Mouse (Mus musculus) MEL (cell line): ENCODE results near the gene Exog. TPM values are rescaled to one million over a fixed set of nuclear protein-coding genes. Genes with fewer than 3 reads are reported as not detected.

Experiments used
- DNase-seq: peaks from one replicate; pipeline ENCODE4 v3.0.0; 2011; ENCODE audit warnings: low read depth, low spot score
- H3K27ac ChIP-seq: 2 replicates; pipeline ENCODE4 v1.5.1; 2012; ENCODE audit warnings: low read depth, mild to moderate bottlenecking, control low read depth, low read length, moderate library complexity; ENCODE audit not compliant: control insufficient read depth
- H3K27me3 ChIP-seq, 2 experiments: fragments of 150-350 bp in 1 of 2; sonication (generic) in 1 of 2; 2 replicates each; pipeline ENCODE4 v1.6.1; 2012; ENCODE audit warnings: low read length in 2 of 2, mild to moderate bottlenecking in 2 of 2, improper control_type of control experiment in 1 of 2, moderate library complexity in 1 of 2; ENCODE audit not compliant: insufficient read depth in 2 of 2, control insufficient read depth in 1 of 2
- H3K36me3 ChIP-seq, 2 experiments: 2 replicates each; pipeline ENCODE4 v1.6.1; 2012 to 2014; ENCODE audit warnings: low read length in 2 of 2, improper control_type of control experiment in 1 of 2, inconsistent platforms in 1 of 2, mild to moderate bottlenecking in 1 of 2; ENCODE audit not compliant: insufficient read depth in 2 of 2, control insufficient read depth in 1 of 2
- H3K4me1 ChIP-seq, 2 experiments: fragments of 150-350 bp in 1 of 2; sonication (generic) in 1 of 2; 2 replicates each; pipeline ENCODE4 v1.6.1; 2012; ENCODE audit warnings: low read length in 2 of 2, improper control_type of control experiment in 1 of 2, mild to moderate bottlenecking in 1 of 2; ENCODE audit not compliant: insufficient read depth in 2 of 2, control insufficient read depth in 1 of 2
- H3K4me3 ChIP-seq, 2 experiments: fragments of 150-350 bp in 1 of 2; sonication (generic) in 1 of 2; 2 replicates each; pipeline ENCODE4 v1.5.1; 2012; ENCODE audit warnings: low read depth in 2 of 2, low read length in 2 of 2, mild to moderate bottlenecking in 2 of 2, moderate library complexity in 2 of 2, control low read depth in 1 of 2, improper control_type of control experiment in 1 of 2; ENCODE audit not compliant: control insufficient read depth in 1 of 2, insufficient read depth in 1 of 2
- H3K79me2 ChIP-seq: 2 replicates; pipeline ENCODE4 v1.6.1; 2012; ENCODE audit warnings: mild to moderate bottlenecking, low read length, moderate library complexity; ENCODE audit not compliant: control insufficient read depth, poor library complexity, insufficient read depth
- H3K9ac ChIP-seq: 2 replicates; pipeline ENCODE4 v1.6.1; 2012; ENCODE audit warnings: low read depth, mild to moderate bottlenecking, control low read depth, low read length, moderate library complexity; ENCODE audit not compliant: control insufficient read depth, poor library complexity, severe bottlenecking
- H3K9me3 ChIP-seq: fragments of 150-350 bp; sonication (generic); replicated peaks from 2 replicates; pipeline ENCODE4 v1.6.1; 2012; ENCODE audit warnings: mild to moderate bottlenecking, low read length, improper control_type of control experiment, moderate library complexity; ENCODE audit not compliant: insufficient read depth
- BHLHE40 ChIP-seq: IDR thresholded peaks from 2 replicates; pipeline ENCODE4 v1.6.1; 2012; ENCODE audit warnings: low read depth, mild to moderate bottlenecking, inconsistent platforms, low read length, improper control_type of control experiment, borderline replicate concordance
- CHD1 ChIP-seq: IDR thresholded peaks from 2 replicates; pipeline ENCODE4 v1.6.1; 2012; ENCODE audit warnings: low read depth, mild to moderate bottlenecking, inconsistent platforms, low read length, improper control_type of control experiment
- CHD2 ChIP-seq: IDR thresholded peaks from 2 replicates; pipeline ENCODE4 v1.6.1; 2011; ENCODE audit warnings: low read length, improper control_type of control experiment
- E2F4 ChIP-seq: IDR thresholded peaks from 2 replicates; pipeline ENCODE4 v1.6.1; 2011; ENCODE audit warnings: low read depth, low read length, improper control_type of control experiment, borderline replicate concordance
- ELF1 ChIP-seq: IDR thresholded peaks from 2 replicates; pipeline ENCODE4 v1.6.1; 2014; ENCODE audit warnings: low read depth, mild to moderate bottlenecking, inconsistent platforms, low read length, improper control_type of control experiment, moderate library complexity
- GABPA ChIP-seq: IDR thresholded peaks from 2 replicates; pipeline ENCODE4 v1.6.1; 2012; ENCODE audit warnings: low read depth, mild to moderate bottlenecking, inconsistent platforms, low read length, improper control_type of control experiment, moderate library complexity
- JUND ChIP-seq: IDR thresholded peaks from 2 replicates; pipeline ENCODE4 v1.6.1; 2011; ENCODE audit warnings: low read depth, mild to moderate bottlenecking, improper control_type of control experiment, low read length
- KAT2A ChIP-seq: conservative IDR thresholded peaks from 2 replicates; pipeline ENCODE4 v1.6.1; 2012; ENCODE audit warnings: low read depth, low read length, improper control_type of control experiment, inconsistent platforms
- MAFK ChIP-seq: IDR thresholded peaks from 2 replicates; pipeline ENCODE4 v1.6.1; 2011; ENCODE audit warnings: low read depth, mild to moderate bottlenecking, low read length, improper control_type of control experiment, borderline replicate concordance
- MAX ChIP-seq: IDR thresholded peaks from 2 replicates; pipeline ENCODE4 v1.6.1; 2011; ENCODE audit warnings: low read length, improper control_type of control experiment
- MEF2A ChIP-seq: IDR thresholded peaks from 2 replicates; pipeline ENCODE4 v1.6.1; 2014; ENCODE audit warnings: low read depth, mild to moderate bottlenecking, inconsistent platforms, low read length, improper control_type of control experiment; ENCODE audit not compliant: poor library complexity, insufficient replicate concordance, severe bottlenecking; ENCODE audit errors: extremely low read depth
- MYB ChIP-seq: IDR thresholded peaks from 2 replicates; pipeline ENCODE4 v1.6.1; 2011; ENCODE audit warnings: mild to moderate bottlenecking, low read depth, low read length, improper control_type of control experiment
- NELFE ChIP-seq: IDR thresholded peaks from 2 replicates; pipeline ENCODE4 v1.6.1; 2011; ENCODE audit warnings: low read depth, low read length, improper control_type of control experiment
- NRF1 ChIP-seq: IDR thresholded peaks from 2 replicates; pipeline ENCODE4 v1.6.1; 2014; ENCODE audit warnings: low read depth, mild to moderate bottlenecking, inconsistent platforms, low read length, improper control_type of control experiment, moderate library complexity; ENCODE audit not compliant: poor library complexity, insufficient read depth, severe bottlenecking
- POLR2A ChIP-seq, 2 experiments: IDR thresholded peaks; 2 replicates each; pipeline ENCODE4 v1.6.1; 2011 to 2012; ENCODE audit warnings: low read length in 2 of 2, mild to moderate bottlenecking in 2 of 2, control low read depth in 1 of 2, improper control_type of control experiment in 1 of 2, low read depth in 1 of 2, moderate library complexity in 1 of 2; ENCODE audit not compliant: control insufficient read depth in 1 of 2, insufficient read depth in 1 of 2, poor library complexity in 1 of 2
- POLR2AphosphoS2 ChIP-seq: IDR thresholded peaks from 2 replicates; pipeline ENCODE4 v1.6.1; 2011; ENCODE audit warnings: low read length, improper control_type of control experiment
- POLR2AphosphoS5 ChIP-seq: IDR thresholded peaks from 2 replicates; pipeline ENCODE4 v1.6.1; 2012; ENCODE audit warnings: low read depth, borderline replicate concordance, mild to moderate bottlenecking, inconsistent platforms, low read length, moderate library complexity, mixed read lengths
- RAD21 ChIP-seq: IDR thresholded peaks from 2 replicates; pipeline ENCODE4 v1.6.1; 2011; ENCODE audit warnings: mild to moderate bottlenecking, low read depth, low read length, improper control_type of control experiment
- SMC3 ChIP-seq: IDR thresholded peaks from 2 replicates; pipeline ENCODE4 v1.6.1; 2011; ENCODE audit warnings: low read depth, low read length, improper control_type of control experiment
- UBTF ChIP-seq: IDR thresholded peaks from 2 replicates; pipeline ENCODE4 v1.6.1; 2012; ENCODE audit warnings: low read depth, mild to moderate bottlenecking, inconsistent platforms, low read length, improper control_type of control experiment, moderate library complexity, borderline replicate concordance; ENCODE audit not compliant: insufficient read depth
- USF1 ChIP-seq: IDR thresholded peaks from 2 replicates; pipeline ENCODE4 v1.6.1; 2014; ENCODE audit warnings: low read depth, mild to moderate bottlenecking, inconsistent platforms, low read length, improper control_type of control experiment, moderate library complexity
- USF2 ChIP-seq, 2 experiments: IDR thresholded peaks; 2 replicates each; pipeline ENCODE4 v1.6.1; 2011 to 2012; ENCODE audit warnings: improper control_type of control experiment in 2 of 2, low read length in 2 of 2, borderline replicate concordance in 1 of 2, inconsistent platforms in 1 of 2, low read depth in 1 of 2, mild to moderate bottlenecking in 1 of 2; ENCODE audit not compliant: insufficient read depth in 1 of 2
- ZKSCAN1 ChIP-seq: IDR thresholded peaks from 2 replicates; pipeline ENCODE4 v1.6.1; 2012; ENCODE audit warnings: low read depth, mild to moderate bottlenecking, inconsistent platforms, low read length, improper control_type of control experiment, moderate library complexity
- polyA plus RNA-seq, 2 experiments: library from polyadenylated mRNA; stranded (reverse) in 1 of 2; unstranded in 1 of 2; fragments of >175 nt in 1 of 2; fragments of >200 nt in 1 of 2; gene quantifications; 2 replicates each; pipeline versions ENCODE4 v1.2.1 to v1.2.4; 2012; ENCODE audit warnings: low replicate concordance in 2 of 2, low read depth in 1 of 2; ENCODE audit not compliant: insufficient read length in 2 of 2, insufficient read depth in 1 of 2, missing spikeins in 1 of 2
- total RNA-seq: library from RNA; depleted of rRNA; stranded (reverse); fragments of 300-350 nt; gene quantifications from 2 replicates; pipeline ENCODE4 v1.2.3, GENCODE M21; 2012

Gene Exog
- total and polyA plus RNA-seq, 3 experiments, result 11.7 to 12.1 TPM; not detected in 1

DNA sequence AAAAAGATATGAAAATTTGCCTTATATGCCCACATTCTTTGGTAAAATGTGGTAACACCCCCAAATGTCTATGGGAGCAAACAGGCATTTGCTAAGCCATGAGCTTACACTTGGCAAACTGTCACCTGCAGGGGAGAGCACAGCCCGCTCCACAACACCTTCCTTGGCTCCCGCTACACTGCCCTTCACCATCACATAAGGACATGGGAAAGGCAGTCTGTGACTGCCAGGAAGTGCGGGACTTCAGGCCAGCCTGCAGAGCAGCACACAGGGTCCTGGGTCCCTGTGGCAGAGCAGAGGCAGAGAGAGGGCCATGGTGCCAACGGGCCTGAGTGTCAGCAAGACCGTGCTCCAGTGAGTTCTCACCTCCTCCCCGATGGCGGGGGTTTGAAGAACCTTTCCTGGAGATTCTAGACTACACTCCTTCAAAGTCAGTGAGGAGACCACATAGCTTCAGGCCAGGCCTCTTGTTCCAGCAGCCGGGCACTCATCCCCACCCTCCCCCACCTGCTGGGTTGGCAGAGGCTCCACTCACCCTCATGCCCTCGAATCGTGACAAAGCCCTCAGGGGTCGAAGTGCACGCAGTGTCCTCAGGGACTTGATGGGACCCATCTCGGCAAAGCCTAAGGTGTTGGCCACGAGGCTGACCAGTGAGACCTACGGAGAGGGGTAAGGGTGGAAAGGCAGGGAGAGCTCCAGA, 53.0 kb downstream of the Exog start:
- no peak overlapping the region for H3K9ac ChIP-seq
- no peak for TF ChIP-seq UBTF
- TF ChIP-seq POLR2AphosphoS2, result no peak
- no peak for TF ChIP-seq MAX
- TF ChIP-seq E2F4, result no peak
- no peak for TF ChIP-seq SMC3
- no peak for TF ChIP-seq RAD21
- no peak for TF ChIP-seq ZKSCAN1
- no peak for TF ChIP-seq POLR2A (IDR thresholded peaks at IDR 0.05; ENCODE audit: control insufficient read depth in 1 of 2, insufficient read depth in 1 of 2, low read depth in 1 of 2, low read length in 2 of 2, poor library complexity in 1 of 2)
- no peak for TF ChIP-seq USF2 (IDR thresholded peaks at IDR 0.05; ENCODE audit: borderline replicate concordance in 1 of 2, insufficient read depth in 1 of 2, low read depth in 1 of 2, low read length in 2 of 2)
- TF ChIP-seq NELFE, result no peak
- TF ChIP-seq GABPA, result no peak
- no peak for TF ChIP-seq MAFK
- no peak for TF ChIP-seq MYB
- TF ChIP-seq NRF1, result no peak
- TF ChIP-seq CHD1, result no peak
- no peak for TF ChIP-seq JUND
- H3K4me3 ChIP-seq, result no peak overlapping the region
- H3K27ac ChIP-seq, result no peak overlapping the region
- no peaks in the 10 kb centered on the region for H3K4me1 ChIP-seq
- H3K27me3 ChIP-seq, result no peaks in the 10 kb centered on the region
- H3K79me2 ChIP-seq, result no peaks in the 10 kb centered on the region
- no peaks in the 10 kb centered on the region for H3K36me3 ChIP-seq
- no peak for DNase-seq
- H3K9me3 ChIP-seq, result no peaks in the 10 kb centered on the region

GRCm38 (mm10) chr9:119498247-119498607, 53.5 kb downstream of the Exog start:
- no peaks in the 10 kb centered on the region for H3K36me3 ChIP-seq
- no peak for TF ChIP-seq MAFK
- TF ChIP-seq POLR2AphosphoS2, result no peak
- no peak for TF ChIP-seq ELF1
- no peak for TF ChIP-seq USF1
- no peak for TF ChIP-seq NRF1
- TF ChIP-seq CHD2, result no peak
- no peak for TF ChIP-seq UBTF
- no peak for TF ChIP-seq BHLHE40
- no peak for TF ChIP-seq RAD21
- TF ChIP-seq POLR2AphosphoS5, result no peak
- TF ChIP-seq MEF2A, result no peak
- no peak for TF ChIP-seq GABPA
- TF ChIP-seq KAT2A, result no peak
- no peaks in the 10 kb centered on the region for H3K79me2 ChIP-seq
- H3K9ac ChIP-seq, result no peak overlapping the region
- H3K27ac ChIP-seq, result no peak overlapping the region
- H3K27me3 ChIP-seq, result no peaks in the 10 kb centered on the region
- DNase-seq, result no peak
- no peak overlapping the region for H3K4me3 ChIP-seq
- no peaks in the 10 kb centered on the region for H3K4me1 ChIP-seq
- no peaks in the 10 kb centered on the region for H3K9me3 ChIP-seq
